Mouse (Mus musculus) ovary, postnatal 14 days (tissue): Measurements from ENCODE around the gene Wipf3.

ENCODE experiments used
- DNase-seq: peaks from one replicate; pipeline ENCODE4 v3.0.0; 2022; ENCODE audit warnings: low spot score

Wipf3 gene

GRCm38 (mm10) chr6:54432191-54432590 is 2.8 kb downstream of the Wipf3 start:
- no peak for DNase-seq

GRCm38 (mm10) chr6:54432806-54433545 is 3.6 kb downstream of the Wipf3 start:
- DNase-seq: no peak

DNA sequence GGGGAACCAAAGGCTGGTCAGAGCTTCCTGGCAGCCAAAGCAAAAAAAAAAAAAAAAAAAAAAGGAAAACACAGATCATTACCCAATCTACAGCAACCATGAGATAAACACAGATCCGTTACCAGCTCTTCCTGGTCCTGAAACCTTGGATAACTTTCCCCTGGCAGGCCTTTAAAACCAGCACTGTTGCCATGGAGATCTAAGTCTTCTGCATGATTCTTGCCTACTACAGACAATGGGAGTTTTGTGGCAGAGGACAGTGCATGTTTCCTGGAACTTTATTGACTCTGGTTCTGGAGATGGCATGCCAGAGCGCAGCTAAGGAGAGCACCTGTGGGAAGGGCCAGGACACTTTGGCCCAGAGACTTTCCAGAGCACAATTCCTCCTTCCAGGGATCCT is 4.8 kb downstream of the Wipf3 start:
- DNase-seq: no peak

DNA sequence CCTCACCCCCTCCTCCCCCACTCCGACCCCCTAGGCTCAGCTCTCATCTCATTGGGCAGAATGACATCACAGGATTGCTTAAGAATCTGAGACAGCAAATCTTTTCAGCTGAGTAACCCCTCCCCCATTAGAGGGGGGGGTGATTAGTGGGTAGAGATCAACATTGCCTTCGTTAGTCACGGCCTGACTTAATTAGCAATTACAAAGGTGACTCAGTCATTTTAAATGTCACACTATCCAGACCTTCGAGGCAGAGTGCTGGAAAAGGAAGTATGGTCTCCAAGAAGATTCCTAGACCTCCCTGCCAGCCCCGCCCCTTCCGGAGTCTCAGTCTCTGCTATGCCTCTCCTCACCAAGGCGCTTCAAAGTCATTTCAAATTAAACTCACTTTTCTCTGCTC is 6.3 kb downstream of the Wipf3 start:
- DNase-seq: no peak

GRCm38 (mm10) chr6:54436286-54436685 is 6.9 kb downstream of the Wipf3 start:
- DNase-seq: no peak

DNA sequence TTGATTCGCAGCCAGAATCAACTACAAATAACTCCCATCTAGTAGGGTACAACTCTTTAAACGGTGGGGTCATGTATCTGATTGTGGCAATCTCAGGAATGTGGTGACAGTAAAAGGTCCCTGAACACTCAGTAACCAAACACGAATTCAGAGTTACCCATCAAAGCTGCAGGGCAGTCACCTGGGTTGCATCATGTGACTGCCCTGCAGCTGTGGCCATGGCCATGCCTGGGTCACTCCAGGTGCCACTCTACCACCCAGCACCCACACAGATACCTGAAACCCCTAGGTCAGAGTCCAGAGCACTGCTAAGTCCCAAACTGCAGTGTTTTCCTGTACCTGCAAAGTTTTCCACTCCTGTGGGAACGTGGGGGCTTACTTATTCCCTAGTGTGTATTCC is 9.1 kb downstream of the Wipf3 start:
- no peak for DNase-seq

- no peak for DNase-seq
Observed at GRCm38 (mm10) chr6:54440658-54441057, 11.3 kb downstream of the Wipf3 start.

DNA sequence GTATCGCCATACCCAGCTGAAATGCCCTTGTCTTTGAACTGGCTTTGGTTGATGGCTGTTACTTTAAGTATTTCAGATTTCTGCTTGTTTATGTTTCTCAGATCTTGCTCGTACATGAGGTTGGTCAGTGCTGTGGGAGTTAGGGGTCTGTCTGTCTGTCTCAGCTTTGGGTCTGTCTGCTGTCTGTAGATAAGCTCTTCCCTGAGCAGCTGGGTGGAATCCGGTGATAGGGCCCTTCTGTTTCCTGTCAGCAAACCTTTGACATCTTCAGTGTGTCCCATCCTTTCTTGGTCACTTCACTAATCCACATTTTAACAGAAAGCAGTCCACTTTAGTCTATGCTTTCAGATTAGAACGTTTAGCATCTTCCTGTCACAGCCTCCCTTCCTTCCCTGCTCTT is 14.3 kb downstream of the Wipf3 start:
- no peak for DNase-seq

- no peak for DNase-seq
Observed at GRCm38 (mm10) chr6:54444086-54444485, 14.7 kb downstream of the Wipf3 start.

- DNase-seq: no peak
Observed at GRCm38 (mm10) chr6:54445249-54445818, 15.9 kb downstream of the Wipf3 start.

DNA sequence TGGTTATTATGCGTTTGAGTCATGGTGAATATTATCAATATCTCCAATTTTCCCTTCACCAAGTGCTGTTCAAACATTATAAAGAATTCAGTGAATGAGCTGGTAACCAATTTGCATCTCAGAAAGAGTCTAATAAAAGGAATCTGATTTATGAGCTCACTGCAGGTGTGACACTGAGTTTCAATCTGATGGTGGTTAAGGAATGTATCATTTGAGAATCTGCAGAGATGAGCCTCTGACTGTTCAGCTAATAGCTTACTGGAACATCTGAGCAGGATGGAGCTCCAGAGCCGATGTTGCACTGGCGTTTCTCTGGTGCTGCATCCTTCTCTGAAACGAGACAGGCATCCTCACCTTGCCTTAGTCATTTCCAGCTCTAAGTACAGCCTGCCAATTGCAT is 17.9 kb downstream of the Wipf3 start:
- DNase-seq: no peak

- no peak for DNase-seq
Observed at GRCm38 (mm10) chr6:54459661-54460060, 30.3 kb downstream of the Wipf3 start.

DNA sequence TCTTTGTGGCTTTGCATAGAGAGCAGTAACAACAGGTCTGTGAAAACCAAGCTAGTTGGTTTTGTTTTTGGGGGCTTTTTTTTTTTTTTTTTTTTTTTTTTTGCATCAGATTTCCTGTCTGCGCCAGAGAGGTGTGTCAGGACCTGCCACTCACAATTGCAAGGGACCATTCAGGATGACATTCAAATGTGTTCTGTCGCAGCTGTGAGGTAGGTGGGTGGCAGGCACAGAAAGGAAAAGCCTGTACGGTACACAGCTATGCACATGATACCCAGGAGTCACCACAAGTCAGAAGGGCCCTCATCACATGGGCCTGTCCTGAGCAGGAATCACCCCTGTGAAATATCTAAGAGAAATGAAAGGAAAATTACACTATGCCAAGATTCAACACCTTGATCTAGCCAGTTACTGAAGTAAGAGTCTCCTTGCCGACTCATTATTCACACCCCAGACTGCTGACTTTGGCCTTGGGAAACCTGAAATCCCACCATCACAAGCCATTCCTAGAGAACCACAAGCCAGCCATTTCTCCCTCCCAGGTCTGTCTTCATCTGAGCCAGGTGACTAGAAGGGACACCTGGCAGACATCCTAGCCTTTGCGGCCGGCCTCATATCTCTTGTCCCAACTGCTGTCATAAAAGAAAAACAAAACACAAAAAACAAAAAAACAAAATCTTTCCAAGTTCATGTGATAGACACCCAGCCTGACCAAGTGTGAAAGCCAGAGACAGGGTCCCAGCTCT is 30.9 kb downstream of the Wipf3 start:
- DNase-seq: no peak

DNA sequence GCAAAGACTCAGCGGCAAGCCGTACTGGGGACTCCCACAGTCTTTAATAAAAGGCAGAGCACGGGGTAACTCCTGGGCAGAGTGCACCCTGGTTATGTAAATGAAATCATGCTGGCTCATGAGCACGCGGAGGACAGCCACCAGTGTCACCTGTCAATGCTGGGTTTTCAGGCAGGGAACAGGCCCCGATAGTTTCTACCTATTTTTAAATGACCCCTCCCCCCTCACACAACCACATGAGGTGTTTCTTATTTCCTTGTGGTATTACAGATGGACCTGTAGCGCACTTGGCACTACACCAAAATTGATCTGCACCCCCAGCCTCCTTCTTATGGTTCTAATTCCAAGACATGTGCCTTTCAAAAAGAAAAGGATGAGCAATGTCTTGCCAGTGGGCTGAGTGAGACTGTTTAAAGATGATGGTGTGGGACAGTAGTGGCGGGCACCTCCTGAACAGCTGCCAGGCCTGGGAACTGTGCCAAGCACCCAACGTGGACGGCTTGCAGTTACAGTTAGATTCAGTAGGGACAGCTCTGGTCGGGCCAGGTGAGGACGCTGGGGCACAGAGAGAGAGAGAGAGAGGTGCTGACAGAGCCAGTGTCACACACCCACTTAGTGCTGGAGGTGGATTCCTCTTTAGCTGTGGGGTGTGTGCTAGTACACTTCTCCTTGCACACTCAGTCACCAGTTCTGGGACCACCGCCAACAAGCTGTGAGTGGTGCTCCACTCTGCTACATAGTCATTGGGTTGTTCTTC is 31.7 kb downstream of the Wipf3 start:
- DNase-seq: no peak

- no peak for DNase-seq
Observed at GRCm38 (mm10) chr6:54462766-54463165, 33.4 kb downstream of the Wipf3 start.

DNA sequence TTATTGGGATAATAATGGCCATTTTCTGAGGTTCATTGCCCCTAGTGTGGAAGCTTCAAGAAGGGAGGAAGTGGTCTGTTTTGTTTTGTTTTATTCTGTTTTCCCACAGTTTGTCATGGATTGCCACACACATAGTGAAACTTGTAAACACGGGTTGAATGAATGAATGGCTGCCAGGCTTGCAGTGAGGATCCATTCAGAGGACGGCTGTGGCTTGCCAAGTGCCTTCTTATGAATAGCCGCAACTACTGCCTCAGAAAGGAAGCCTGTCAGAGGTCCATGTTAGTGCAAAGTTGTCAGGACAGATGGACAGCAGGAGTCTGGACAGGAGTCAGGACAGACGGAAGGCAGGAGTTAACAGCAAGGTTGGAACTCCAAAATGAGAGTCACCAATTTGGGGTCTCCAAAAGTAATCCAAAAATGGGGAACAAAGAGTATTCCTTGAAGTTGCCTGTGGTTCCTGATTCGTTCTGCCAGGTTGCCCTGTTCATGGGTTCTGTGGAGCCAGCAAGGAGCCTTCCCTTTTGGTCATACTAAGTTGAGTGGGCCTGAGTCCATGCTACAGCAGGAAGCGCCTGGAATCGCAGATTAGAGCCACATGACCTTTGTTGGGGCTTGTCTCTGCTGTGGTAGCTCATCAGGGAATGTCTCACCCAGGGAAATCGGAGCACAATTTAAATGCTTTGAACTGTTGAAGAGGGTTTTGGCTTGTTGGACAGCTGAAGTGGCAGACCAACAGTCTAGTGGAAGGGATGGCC is 34.5 kb downstream of the Wipf3 start:
- DNase-seq: no peak

DNA sequence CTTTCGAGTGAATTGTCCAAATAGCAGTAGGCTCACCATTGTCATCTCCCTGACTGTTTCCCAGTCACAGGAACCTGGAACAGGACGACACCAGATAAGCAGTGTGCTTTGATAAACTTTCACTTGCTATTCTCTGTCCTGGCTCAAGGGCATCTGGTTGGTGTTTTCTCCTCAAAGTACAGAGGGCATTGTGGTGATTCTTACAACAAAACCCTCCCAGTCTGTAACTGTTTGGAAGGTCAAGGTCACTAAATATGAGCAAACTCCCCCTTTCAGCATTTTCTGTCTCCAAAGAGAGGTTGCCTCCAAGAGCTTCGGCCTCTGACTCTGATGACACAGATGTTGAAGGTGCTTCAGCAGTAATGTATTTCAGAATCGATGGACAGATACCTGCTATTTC is 35.5 kb downstream of the Wipf3 start:
- no peak for DNase-seq

DNA sequence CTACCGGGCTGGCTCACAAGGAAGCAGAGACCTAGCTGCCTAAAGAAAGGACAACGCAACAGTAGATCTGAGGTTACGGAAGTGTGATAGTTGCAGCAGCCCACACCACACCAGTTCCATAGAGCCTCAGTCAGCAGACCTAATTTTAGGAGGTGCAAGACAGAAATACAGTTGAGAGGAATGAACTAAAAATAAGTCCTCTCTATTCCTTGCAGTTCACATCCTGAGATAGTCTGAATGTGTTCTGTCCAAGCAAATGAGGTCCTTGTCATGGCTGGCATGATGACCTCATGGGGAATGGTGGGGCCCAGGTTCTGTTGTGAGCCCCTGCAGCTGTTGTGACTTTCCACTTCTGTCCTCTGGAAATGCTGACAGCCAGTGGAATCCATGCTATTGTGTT is 38.0 kb downstream of the Wipf3 start:
- no peak for DNase-seq

GRCm38 (mm10) chr6:54471866-54472265 is 42.5 kb downstream of the Wipf3 start:
- no peak for DNase-seq

- no peak for DNase-seq
Observed at GRCm38 (mm10) chr6:54472846-54473715, 43.7 kb downstream of the Wipf3 start.
